Mouse (Mus musculus) CH12.LX (cell line): ENCODE data around the gene Gltpd2. TPM values are rescaled to one million over a fixed set of nuclear protein-coding genes. Genes with fewer than 3 reads are reported as not detected.

Source experiments
- DNase-seq: peaks from one replicate; pipeline ENCODE4 v3.0.0-alpha.2; 2013; ENCODE audit errors: extremely low read depth
- H3K27ac ChIP-seq: 2 replicates; pipeline ENCODE4 v1.5.1; 2012; ENCODE audit warnings: low read depth, mild to moderate bottlenecking, control low read depth, moderate library complexity; ENCODE audit not compliant: insufficient read depth
- H3K27me3 ChIP-seq: replicated peaks from 2 replicates; pipeline ENCODE3; 2012; ENCODE audit warnings: inconsistent platforms
- H3K36me3 ChIP-seq, 2 experiments: replicated peaks in 1 of 2; 2 replicates each; pipeline versions ENCODE3 to v1.6.1; 2012; ENCODE audit warnings: inconsistent platforms in 1 of 2, low read length in 1 of 2, mild to moderate bottlenecking in 1 of 2, mixed read lengths in 1 of 2, moderate library complexity in 1 of 2; ENCODE audit not compliant: control insufficient read depth in 1 of 2, insufficient read depth in 1 of 2
- H3K4me1 ChIP-seq, 2 experiments: 2 replicates each; pipeline ENCODE4 v1.6.1; 2012; ENCODE audit warnings: inconsistent platforms in 1 of 2, moderate library complexity in 1 of 2; ENCODE audit not compliant: insufficient read depth in 2 of 2, control insufficient read depth in 1 of 2
- H3K4me2 ChIP-seq: 2 replicates; pipeline ENCODE4 v1.6.1; 2012; ENCODE audit warnings: low read depth, mild to moderate bottlenecking, control low read depth; ENCODE audit not compliant: poor library complexity, insufficient read depth, severe bottlenecking
- H3K4me3 ChIP-seq, 3 experiments: fragments of 150-350 bp in 1 of 3; sonication (generic) in 1 of 3; replicated peaks in 1 of 3; 2 replicates each; pipeline versions ENCODE3 to v1.5.1; 2011 to 2012; ENCODE audit warnings: low read depth in 2 of 3, low read length in 2 of 3, mild to moderate bottlenecking in 2 of 3, moderate library complexity in 2 of 3, control low read depth in 1 of 3, improper control_type of control experiment in 1 of 3, inconsistent platforms in 1 of 3, mixed read lengths in 1 of 3; ENCODE audit not compliant: poor library complexity in 1 of 3
- H3K79me2 ChIP-seq: replicated peaks from 2 replicates; pipeline ENCODE4 v1.6.1; 2012; ENCODE audit warnings: mild to moderate bottlenecking, moderate library complexity; ENCODE audit not compliant: control insufficient read depth, poor library complexity, insufficient read depth, severe bottlenecking; ENCODE audit errors: extremely low read depth
- H3K9ac ChIP-seq: 2 replicates; pipeline ENCODE4 v1.6.1; 2012; ENCODE audit warnings: low read depth, mild to moderate bottlenecking, control low read depth, moderate library complexity; ENCODE audit not compliant: insufficient read depth
- H3K9me3 ChIP-seq: replicated peaks from 2 replicates; pipeline ENCODE3; 2012; ENCODE audit warnings: low read length, inconsistent platforms, mixed read lengths
- BHLHE40 ChIP-seq: IDR thresholded peaks from 2 replicates; pipeline ENCODE4 v1.6.1; 2011; ENCODE audit warnings: mild to moderate bottlenecking, low read depth, low read length, improper control_type of control experiment
- CTCF ChIP-seq, 2 experiments: IDR thresholded peaks in 1 of 2; conservative IDR thresholded peaks in 1 of 2; 2 replicates each; pipeline ENCODE4 v1.5.1; 2011 to 2012; ENCODE audit warnings: low read depth in 2 of 2, low read length in 2 of 2, improper control_type of control experiment in 1 of 2, inconsistent platforms in 1 of 2, mild to moderate bottlenecking in 1 of 2, moderate library complexity in 1 of 2
- ELF1 ChIP-seq: IDR thresholded peaks from 2 replicates; pipeline ENCODE4 v1.6.1; 2014; ENCODE audit warnings: low read depth, mild to moderate bottlenecking, inconsistent platforms, low read length, improper control_type of control experiment
- EP300 ChIP-seq: IDR thresholded peaks from 2 replicates; pipeline ENCODE4 v1.6.1; 2011; ENCODE audit warnings: low read length, improper control_type of control experiment
- ETS1 ChIP-seq: conservative IDR thresholded peaks from 2 replicates; pipeline ENCODE4 v1.6.1; 2012; ENCODE audit warnings: low read depth, mild to moderate bottlenecking, inconsistent platforms, low read length, improper control_type of control experiment, moderate library complexity
- HCFC1 ChIP-seq: IDR thresholded peaks from 2 replicates; pipeline ENCODE4 v1.6.1; 2012; ENCODE audit warnings: low read depth, mild to moderate bottlenecking, inconsistent platforms, low read length, improper control_type of control experiment
- JUN ChIP-seq: IDR thresholded peaks from 2 replicates; pipeline ENCODE4 v1.6.1; 2011; ENCODE audit warnings: low read depth, mild to moderate bottlenecking, low read length, improper control_type of control experiment, moderate library complexity; ENCODE audit not compliant: insufficient read depth
- JUND ChIP-seq: conservative IDR thresholded peaks from 2 replicates; pipeline ENCODE4 v1.6.1; 2011; ENCODE audit warnings: low read depth, low read length, improper control_type of control experiment
- MAFK ChIP-seq: IDR thresholded peaks from 2 replicates; pipeline ENCODE4 v1.6.1; 2011; ENCODE audit warnings: low read length, improper control_type of control experiment; ENCODE audit not compliant: insufficient replicate concordance
- MAX ChIP-seq: IDR thresholded peaks from 2 replicates; pipeline ENCODE4 v1.6.1; 2011; ENCODE audit warnings: low read length, improper control_type of control experiment
- MXI1 ChIP-seq: IDR thresholded peaks from 2 replicates; pipeline ENCODE4 v1.6.1; 2011; ENCODE audit warnings: mild to moderate bottlenecking, low read depth, low read length, improper control_type of control experiment
- MYC ChIP-seq: IDR thresholded peaks from 2 replicates; pipeline ENCODE4 v1.6.1; 2011; ENCODE audit warnings: low read depth, mild to moderate bottlenecking, improper control_type of control experiment, low read length
- NELFE ChIP-seq: IDR thresholded peaks from 2 replicates; pipeline ENCODE4 v1.6.1; 2011; ENCODE audit warnings: low read depth, low read length, improper control_type of control experiment
- NRF1 ChIP-seq: IDR thresholded peaks from 2 replicates; pipeline ENCODE4 v1.6.1; 2014; ENCODE audit warnings: low read depth, mild to moderate bottlenecking, inconsistent platforms, low read length, improper control_type of control experiment, moderate library complexity
- PAX5 ChIP-seq: IDR thresholded peaks from 2 replicates; pipeline ENCODE4 v1.6.1; 2012; ENCODE audit warnings: low read length, inconsistent platforms, mixed read lengths
- POLR2A ChIP-seq: IDR thresholded peaks from 2 replicates; pipeline ENCODE4 v1.6.1; 2011; ENCODE audit warnings: low read depth, mild to moderate bottlenecking, improper control_type of control experiment, low read length
- POLR2AphosphoS2 ChIP-seq: IDR thresholded peaks from 2 replicates; pipeline ENCODE4 v1.6.1; 2011; ENCODE audit warnings: low read depth, low read length, improper control_type of control experiment
- RAD21 ChIP-seq: IDR thresholded peaks from 2 replicates; pipeline ENCODE4 v1.6.1; 2011; ENCODE audit warnings: low read depth, mild to moderate bottlenecking, low read length, improper control_type of control experiment, moderate library complexity
- RCOR1 ChIP-seq: conservative IDR thresholded peaks from 2 replicates; pipeline ENCODE4 v1.6.1; 2012; ENCODE audit warnings: low read depth, mild to moderate bottlenecking, inconsistent platforms, low read length, improper control_type of control experiment
- SIN3A ChIP-seq: IDR thresholded peaks from 2 replicates; pipeline ENCODE4 v1.6.1; 2012; ENCODE audit warnings: low read length, improper control_type of control experiment, inconsistent platforms
- SMC3 ChIP-seq: IDR thresholded peaks from 2 replicates; pipeline ENCODE4 v1.6.1; 2011; ENCODE audit warnings: low read depth, low read length, improper control_type of control experiment
- TBP ChIP-seq: conservative IDR thresholded peaks from 2 replicates; pipeline ENCODE4 v1.6.1; 2011; ENCODE audit warnings: low read depth, low read length, improper control_type of control experiment
- TCF12 ChIP-seq: IDR thresholded peaks from 2 replicates; pipeline ENCODE4 v1.6.1; 2014; ENCODE audit warnings: low read depth, mild to moderate bottlenecking, inconsistent platforms, low read length, improper control_type of control experiment
- USF2 ChIP-seq: conservative IDR thresholded peaks from 2 replicates; pipeline ENCODE4 v1.6.1; 2011; ENCODE audit warnings: low read depth, low read length, improper control_type of control experiment
- ZC3H11A ChIP-seq: IDR thresholded peaks from 2 replicates; pipeline ENCODE4 v1.6.1; 2012; ENCODE audit warnings: low read depth, mild to moderate bottlenecking, inconsistent platforms, low read length, improper control_type of control experiment
- ZKSCAN1 ChIP-seq: IDR thresholded peaks from 2 replicates; pipeline ENCODE4 v1.6.1; 2012; ENCODE audit warnings: low read depth, inconsistent platforms, low read length, improper control_type of control experiment, borderline replicate concordance
- ZNF384 ChIP-seq: IDR thresholded peaks from 2 replicates; pipeline ENCODE4 v1.6.1; 2012; ENCODE audit warnings: low read depth, low read length, improper control_type of control experiment, inconsistent platforms
- dilution Hi-C: fragments of 300-500 bp; cut with MboI; formaldehyde crosslinking; loops from 2 replicates; pipeline ENCODE4 v1.14.3; 2020; ENCODE audit warnings: low sequenced_read_pairs; ENCODE audit not compliant: extremely low pct_unique_long_range_greater_than_20kb, extremely low pct_ligation_motif_present
- in situ Hi-C: fragments of 300-500 bp; cut with MboI; formaldehyde crosslinking; loops from 3 replicates; pipeline ENCODE4 v1.14.3; 2019; ENCODE audit warnings: low sequenced_read_pairs, low pct_ligation_motif_present, low pct_unique_long_range_greater_than_20kb, mixed read lengths
- polyA plus RNA-seq: library from polyadenylated mRNA; unstranded; fragments of >175 nt; gene quantifications from 2 replicates; pipeline ENCODE4 v1.2.1, GENCODE M21; 2012; ENCODE audit warnings: low read depth; ENCODE audit not compliant: insufficient read length
- total RNA-seq, 2 experiments: library from RNA; depleted of rRNA; stranded (reverse); fragments of 300-350 nt in 1 of 2; fragments of >200 nt in 1 of 2; gene quantifications; 2 replicates each; pipeline ENCODE4 v1.2.3; 2012 to 2014

Gltpd2 gene
- total and polyA plus RNA-seq, 3 experiments: 0.19 TPM; not detected in 2

GRCm38 (mm10) chr11:70485498-70485897 is 33.5 kb upstream of the Gltpd2 start:
- Histone ChIP-seq H3K4me3 (no peak overlapping the region), H3K79me2 (no peaks in the 10 kb centered on the region), H3K27ac (no peak overlapping the region), H3K4me1 (peaks cover 0 to 7% of the 10 kb centered on the region in 2 experiments; a peak in 2 of 4 replicates), H3K36me3 (no peaks in the 10 kb centered on the region), H3K9me3 (no peaks in the 10 kb centered on the region), H3K9ac (no peak overlapping the region), H3K4me2 (no peak overlapping the region), H3K27me3 (no peaks in the 10 kb centered on the region)
- in situ Hi-C loops: no loop called here
- TF ChIP-seq ETS1 (no peak), MXI1 (no peak), SMC3 (no peak), PAX5 (no peak), ELF1 (no peak), MAFK (no peak), EP300 (no peak), SIN3A (no peak), HCFC1 (no peak), RAD21 (no peak), TBP (no peak), NELFE (no peak), JUND (no peak), ZKSCAN1 (no peak)
- dilution Hi-C loops: no loop called here
- no peak for DNase-seq

- no peak overlapping the region for H3K27ac ChIP-seq
- H3K9me3 ChIP-seq: peaks cover 3% of the 10 kb centered on the region
- H3K4me2 ChIP-seq: no peak overlapping the region
- in situ Hi-C loops: no loop called here
- no peaks in the 10 kb centered on the region for H3K79me2 ChIP-seq
- H3K9ac ChIP-seq: no peak overlapping the region
- peaks cover 0 to 7% of the 10 kb centered on the region in 2 experiments; a peak in 2 of 4 replicates for H3K4me1 ChIP-seq
- no peaks in the 10 kb centered on the region for H3K36me3 ChIP-seq
- no peaks in the 10 kb centered on the region for H3K27me3 ChIP-seq
- dilution Hi-C loops: no loop called here
- TF ChIP-seq ZNF384: no peak
- no peak for TF ChIP-seq ZKSCAN1
- TF ChIP-seq RAD21: no peak
- TF ChIP-seq TBP: no peak
- no peak for TF ChIP-seq RCOR1
- no peak for TF ChIP-seq USF2
- TF ChIP-seq MXI1: no peak
- no peak for TF ChIP-seq TCF12
- no peak for TF ChIP-seq MAX
- no peak for TF ChIP-seq BHLHE40
- no peak for TF ChIP-seq POLR2AphosphoS2
- TF ChIP-seq ZC3H11A: no peak
- TF ChIP-seq PAX5: no peak
- TF ChIP-seq CTCF (conservative IDR thresholded peaks at IDR 0.05 in 1 of 2, IDR thresholded peaks at IDR 0.05 in 1 of 2; ENCODE audit: low read depth in 2 of 2, low read length in 2 of 2): no peak
- no peak for TF ChIP-seq JUN
- TF ChIP-seq NRF1: no peak
- no peak for TF ChIP-seq SMC3
- no peak for TF ChIP-seq POLR2A
- no peak for TF ChIP-seq MYC
- no peak overlapping the region for H3K4me3 ChIP-seq
- no peak for DNase-seq
Measured at GRCm38 (mm10) chr11:70487816-70488215, 31.2 kb upstream of the Gltpd2 start.
